Mouse (Mus musculus): ENCODE data around the gene Agbl4.

Gene Agbl4

GRCm38 (mm10) chr4:111403243-111403642, 1005.8 kb downstream of the Agbl4 start:
- no peak for DNase-seq

GRCm38 (mm10) chr4:111410731-111411130, 1013.3 kb downstream of the Agbl4 start:
- no peak for DNase-seq

GRCm38 (mm10) chr4:111414399-111414798, 1016.9 kb downstream of the Agbl4 start:
- peak in 1 of 2 experiments; percentile 2 for DNase-seq

DNA sequence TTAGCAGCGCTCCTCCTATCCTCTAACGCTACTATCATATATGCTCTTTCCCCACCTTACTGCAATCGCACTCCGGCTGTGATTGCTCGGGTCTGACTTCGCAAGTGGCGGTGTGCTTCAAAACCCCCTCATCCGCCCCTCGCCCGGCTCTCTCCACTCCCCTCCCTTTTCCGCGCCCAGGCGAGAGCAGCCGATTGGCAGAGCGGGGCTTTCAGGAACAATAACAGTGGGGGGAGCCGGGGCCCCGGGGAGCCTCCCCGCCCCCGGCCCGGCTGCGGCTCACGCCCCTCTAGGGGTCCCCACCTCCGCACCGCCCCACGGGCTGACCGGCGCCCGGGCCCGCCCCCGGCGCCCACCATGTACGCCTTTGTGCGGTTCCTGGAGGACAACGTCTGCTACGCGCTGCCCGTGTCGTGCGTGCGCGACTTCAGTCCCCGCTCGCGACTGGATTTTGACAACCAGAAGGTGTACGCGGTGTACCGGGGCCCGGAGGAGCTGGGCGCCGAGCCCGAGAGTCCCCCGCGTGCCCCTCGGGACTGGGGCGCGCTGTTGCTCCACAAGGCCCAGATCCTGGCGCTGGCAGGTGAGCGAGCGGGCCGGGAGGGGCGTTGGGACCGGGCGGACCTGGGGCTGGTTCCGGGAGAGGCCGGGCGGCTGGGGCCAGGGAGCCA, 1017.5 kb downstream of the Agbl4 start, which contains the start of gene Bend5:
Bend5 (plus strand) TSS at position 189 of the 671 bp plus-strand sequence.
- peak; percentile 89 to 93 for DNase-seq

DNA sequence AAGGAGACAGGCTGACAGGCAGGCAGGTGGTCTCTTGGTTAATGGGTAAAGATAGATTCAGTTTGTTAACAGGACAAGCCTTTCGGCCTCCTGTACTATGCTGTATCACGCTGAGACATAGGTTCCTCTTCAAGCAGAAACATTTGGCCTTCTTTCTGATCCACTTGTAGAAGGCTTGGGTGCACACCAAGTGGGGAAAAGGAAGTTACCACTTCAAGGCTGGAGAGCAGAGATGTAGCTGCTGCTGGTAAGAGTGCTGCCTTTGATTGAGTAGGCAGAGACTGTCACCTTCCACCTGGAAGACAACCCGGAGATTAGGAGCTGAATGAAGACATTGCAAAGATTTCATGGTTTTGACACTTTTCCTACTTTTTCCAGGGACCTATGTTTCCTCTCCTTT, 1018.7 kb downstream of the Agbl4 start:
- peak in 1 of 2 experiments; percentile 4 for DNase-seq

GRCm38 (mm10) chr4:111416551-111416950, 1019.1 kb downstream of the Agbl4 start:
- no peak for DNase-seq

DNA sequence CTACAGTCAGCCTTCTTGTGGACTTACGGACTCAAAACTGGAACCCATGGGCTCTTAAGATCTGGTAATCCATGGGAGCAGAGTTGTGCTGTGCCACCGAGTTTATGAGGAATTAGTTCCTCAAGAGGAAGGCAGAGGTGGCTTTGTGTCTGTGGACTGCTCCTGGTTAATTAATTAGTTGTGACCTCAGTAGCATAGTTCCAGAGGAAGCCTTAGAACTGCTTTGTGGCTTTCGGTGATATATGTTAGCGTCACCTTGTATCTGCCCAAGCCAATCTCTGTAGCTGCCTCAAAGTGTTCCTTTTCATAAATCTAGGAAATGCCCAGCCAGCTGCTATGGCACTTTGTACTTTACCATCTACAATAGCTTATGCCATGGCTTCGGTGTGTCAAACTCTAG, 1020.3 kb downstream of the Agbl4 start:
- DNase-seq = no peak

DNA sequence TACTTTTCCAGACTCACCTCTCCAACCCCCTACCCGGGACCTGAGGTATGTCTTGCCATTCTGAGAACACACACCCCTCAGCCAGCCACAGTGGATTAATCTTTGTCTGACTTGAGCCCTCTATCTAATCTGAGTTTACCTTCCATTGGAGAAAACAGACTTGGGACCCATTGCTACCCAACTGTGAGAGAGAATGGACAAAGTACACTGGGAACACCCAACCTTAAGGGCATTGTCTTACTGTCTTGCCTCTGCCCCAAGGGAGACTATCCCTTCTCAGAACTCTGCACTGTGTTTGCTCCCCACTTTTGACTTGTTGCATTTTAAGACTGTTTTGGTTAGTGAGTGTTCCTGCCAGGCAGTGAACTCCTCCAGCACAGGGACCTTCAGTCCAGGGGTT, 1022.0 kb downstream of the Agbl4 start:
- no peak for DNase-seq

GRCm38 (mm10) chr4:111420031-111420430, 1022.6 kb downstream of the Agbl4 start:
- DNase-seq = no peak

DNA sequence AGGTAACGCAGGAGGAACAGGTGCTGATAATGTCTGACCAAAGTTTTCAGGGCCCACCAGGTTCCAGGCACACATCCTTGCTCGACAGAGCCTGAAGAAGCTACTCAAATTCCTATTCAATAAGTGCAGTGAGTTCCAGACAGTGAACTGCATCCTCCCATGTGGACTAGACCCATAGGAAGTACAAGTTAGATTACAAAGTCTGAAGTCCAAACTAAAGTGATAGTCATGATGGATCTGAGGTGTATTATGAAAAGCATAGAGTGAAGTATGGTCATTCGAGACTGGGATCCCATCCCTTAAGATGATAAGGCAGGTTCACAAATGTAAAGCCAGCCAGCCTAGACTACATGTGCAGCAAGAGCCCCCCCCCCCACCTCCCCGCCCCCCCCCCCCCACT, 1023.5 kb downstream of the Agbl4 start:
- no peak for DNase-seq

- DNase-seq = no peak
These were observed 1024.3 kb downstream of the Agbl4 start for GRCm38 (mm10) chr4:111421785-111422184.

GRCm38 (mm10) chr4:111424371-111424950, 1027.0 kb downstream of the Agbl4 start:
- no peak for DNase-seq

DNA sequence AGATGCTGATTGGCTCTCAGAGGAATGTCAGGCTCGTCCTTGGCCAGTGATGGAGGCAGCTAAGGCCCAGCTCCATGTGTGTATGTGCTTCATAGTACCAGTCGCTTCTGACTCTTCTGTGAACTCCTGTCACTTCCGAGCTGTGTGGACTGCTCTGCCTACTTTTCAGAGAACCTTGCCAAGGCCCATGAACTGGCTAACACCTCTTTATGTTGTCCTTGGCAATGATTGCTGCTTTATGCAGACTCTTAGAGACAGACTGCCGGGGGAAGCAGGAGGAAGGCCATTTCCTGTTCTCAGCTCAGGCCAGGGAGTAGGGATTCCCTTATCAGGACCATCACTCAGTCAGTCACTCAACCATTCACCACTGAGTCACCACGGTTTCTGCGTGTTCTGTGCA, 1027.7 kb downstream of the Agbl4 start:
- no peak for DNase-seq

- DNase-seq = no peak
These were observed 1033.7 kb downstream of the Agbl4 start for GRCm38 (mm10) chr4:111431186-111431585.

DNA sequence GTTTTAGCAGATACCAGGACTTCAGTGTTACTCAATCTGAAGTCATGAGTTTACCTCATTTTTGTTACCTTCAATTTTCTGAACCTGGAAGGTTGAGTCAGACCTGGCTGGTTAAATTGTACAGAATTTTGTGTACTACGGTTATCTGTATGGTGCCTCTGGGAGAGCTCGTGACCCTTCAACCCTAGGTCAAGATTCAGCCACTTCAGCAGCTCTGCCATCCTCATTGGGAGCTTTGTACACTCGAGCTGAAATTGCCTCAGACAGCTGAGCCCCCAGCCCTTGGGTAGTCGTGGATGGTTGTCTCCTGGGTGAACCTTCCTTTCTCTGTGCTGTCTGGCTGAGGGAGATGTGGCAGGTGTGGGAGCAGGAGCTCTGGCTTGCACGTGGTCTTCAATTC, 1034.6 kb downstream of the Agbl4 start:
- no peak for DNase-seq

- no peak for DNase-seq
These were observed 1035.0 kb downstream of the Agbl4 start for GRCm38 (mm10) chr4:111432417-111432816.

DNA sequence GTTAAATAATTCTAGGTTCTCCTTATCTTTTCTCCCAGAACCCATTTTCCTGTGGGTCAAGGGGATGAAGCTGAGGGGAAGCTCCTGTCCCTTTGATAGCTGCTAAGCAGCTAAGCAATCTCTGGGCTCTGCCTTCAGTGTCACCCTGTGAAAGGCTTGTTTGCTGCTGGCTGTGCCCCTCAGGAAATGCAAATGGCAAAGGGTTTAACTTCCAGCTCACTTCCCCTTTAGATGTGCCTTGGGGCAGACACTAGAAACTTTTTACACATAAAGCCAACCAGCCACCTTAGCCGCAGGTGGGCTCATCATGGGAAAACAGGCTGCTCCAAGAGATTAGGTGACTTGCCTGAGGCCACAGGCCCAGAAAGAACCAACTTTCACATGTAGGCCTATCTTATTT, 1044.2 kb downstream of the Agbl4 start:
- DNase-seq = no peak

DNA sequence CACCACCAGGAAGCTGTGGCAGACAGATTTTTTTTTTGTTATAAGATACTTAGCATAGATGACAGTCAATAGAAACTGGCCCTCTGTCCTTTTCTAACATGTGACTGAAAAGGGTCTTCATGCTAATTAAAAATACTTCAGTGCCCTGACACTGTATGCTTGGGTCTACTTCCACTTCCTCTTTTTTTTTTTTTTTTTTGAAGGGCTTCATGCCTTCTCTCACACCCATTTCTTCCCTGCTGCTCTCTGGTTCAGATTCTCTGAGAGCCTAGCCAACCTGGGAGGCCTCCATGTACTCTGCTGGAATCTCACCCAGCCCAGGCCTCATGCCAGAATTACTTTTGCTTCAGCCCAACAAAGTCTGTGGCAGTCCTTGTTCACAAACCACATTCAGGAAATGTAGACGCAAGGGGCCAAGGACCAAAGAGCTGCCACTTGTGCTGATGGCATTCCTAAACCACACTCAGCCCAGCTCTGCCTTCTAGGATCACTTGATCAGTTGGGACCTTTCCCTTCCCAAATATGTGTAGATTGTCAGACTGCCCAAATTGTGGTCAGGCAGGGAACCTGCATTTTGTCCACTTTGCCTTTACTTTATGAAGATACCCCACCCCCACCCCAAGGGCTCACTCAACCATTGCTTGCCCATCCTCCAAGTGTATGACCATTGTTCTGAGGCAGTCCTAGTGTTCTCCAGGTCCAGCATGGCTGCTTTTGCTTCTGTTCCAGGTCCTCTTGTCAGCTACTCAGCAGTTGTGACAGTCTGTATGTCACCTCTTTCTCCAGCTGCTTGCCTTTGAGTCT, 1045.2 kb downstream of the Agbl4 start:
- DNase-seq = no peak

- DNase-seq = no peak
These were observed 1046.6 kb downstream of the Agbl4 start for GRCm38 (mm10) chr4:111443906-111444615.

GRCm38 (mm10) chr4:111444616-111445160, 1047.2 kb downstream of the Agbl4 start:
- DNase-seq = no peak

DNA sequence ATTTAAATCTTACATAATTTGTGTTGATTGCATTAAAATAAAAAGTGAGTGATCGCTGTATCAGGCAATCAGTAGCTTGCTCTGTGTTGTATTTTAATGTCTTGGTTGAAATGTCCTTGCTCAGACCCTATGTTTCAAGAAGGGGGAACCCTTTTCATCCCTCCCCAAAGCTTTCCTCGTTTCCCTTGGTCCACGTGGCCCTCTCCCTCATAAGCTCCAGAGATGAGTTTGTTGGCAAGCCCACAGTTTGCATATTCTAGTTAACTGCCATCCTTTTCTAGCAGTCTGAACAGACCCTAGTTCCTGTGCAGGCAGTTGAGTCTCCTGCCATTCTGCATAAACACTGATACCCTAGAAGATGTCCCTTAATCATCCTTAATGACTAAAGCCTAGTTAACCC, 1050.5 kb downstream of the Agbl4 start:
- DNase-seq = no peak

DNA sequence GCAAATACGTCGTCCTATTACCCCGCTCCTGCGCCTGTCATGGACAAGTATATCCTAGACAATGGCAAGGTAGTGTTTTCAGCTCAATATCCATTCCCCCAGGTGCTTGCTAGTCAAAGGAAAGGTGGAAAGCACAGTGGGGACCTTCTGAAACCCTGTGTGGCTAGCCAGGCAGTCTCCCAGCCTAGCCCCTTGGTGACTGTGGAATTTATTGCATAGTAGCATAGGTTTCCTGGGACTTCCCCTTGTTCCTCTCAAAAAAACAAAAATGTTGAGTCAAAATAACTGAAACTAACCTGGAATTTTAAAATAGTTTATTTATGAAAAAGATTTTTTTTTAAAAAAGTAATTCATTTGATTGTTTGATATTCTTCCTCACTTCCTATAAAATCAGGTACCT, 1051.1 kb downstream of the Agbl4 start:
- DNase-seq = no peak

Data from thymus, postnatal 36 days (tissue).